Mouse (Mus musculus) stomach, postnatal 0 days (tissue): Measurements from ENCODE around the gene Mapt.

Source experiments
- CTCF ChIP-seq: IDR thresholded peaks from 2 replicates; pipeline ENCODE4 v1.5.1; 2016; ENCODE audit warnings: antibody characterized with exemption, low read depth, mild to moderate bottlenecking, moderate library complexity
- EP300 ChIP-seq: optimal IDR thresholded peaks from 2 replicates; pipeline ENCODE3; 2016; ENCODE audit warnings: antibody characterized with exemption

DNA sequence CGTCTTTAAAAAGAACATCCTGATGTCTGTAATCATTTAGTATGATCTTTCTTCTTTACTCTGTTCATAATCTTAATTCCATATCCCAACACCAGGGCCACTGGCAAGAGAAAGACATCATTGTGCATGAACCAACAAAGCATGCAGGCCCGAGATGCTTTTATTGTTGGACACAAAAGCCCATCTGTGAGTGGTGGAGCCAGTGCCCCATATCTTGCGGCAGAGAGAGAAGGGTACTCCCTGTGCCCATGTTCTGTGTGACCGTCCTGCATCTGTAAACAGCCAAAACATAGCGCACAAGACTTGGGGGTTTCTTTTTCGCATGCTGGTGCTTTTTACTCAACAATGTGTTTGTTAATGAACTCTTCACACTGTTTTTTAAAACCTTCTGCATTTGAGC, 19.9 kb upstream of the Mapt start:
- TF ChIP-seq CTCF: no peak
- TF ChIP-seq EP300: no peak
